Mouse (Mus musculus) 416B (cell line): ENCODE results near the gene Hnrnpr.
A peak's percentile ranks its signal among the peaks of the same experiment; 100 is the strongest.

ENCODE experiments used
- DNase-seq: peaks from one replicate; pipeline ENCODE4 v3.0.0; 2011; ENCODE audit warnings: low read depth

The Hnrnpr gene

DNA sequence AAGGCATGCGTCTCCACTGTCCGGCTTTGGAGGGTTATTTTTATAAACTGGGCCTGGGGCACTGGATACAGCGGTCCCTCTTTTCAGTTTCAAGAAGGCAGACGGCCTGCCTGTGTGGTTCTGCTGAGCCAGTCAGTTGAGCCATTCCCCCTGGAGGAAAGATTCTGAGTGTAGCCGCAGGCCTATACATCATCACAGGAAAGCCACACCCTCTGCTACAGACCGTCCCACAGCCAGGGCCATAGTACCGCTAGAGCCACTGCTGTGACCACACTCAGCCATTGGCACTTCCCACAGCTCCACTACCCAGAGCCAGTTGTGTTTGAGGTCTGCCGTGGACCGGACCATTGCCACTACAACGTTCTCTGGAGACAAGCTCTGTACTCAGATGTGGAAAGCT, 91.1 kb downstream of the Hnrnpr start:
- DNase-seq = peak; percentile 36

DNA sequence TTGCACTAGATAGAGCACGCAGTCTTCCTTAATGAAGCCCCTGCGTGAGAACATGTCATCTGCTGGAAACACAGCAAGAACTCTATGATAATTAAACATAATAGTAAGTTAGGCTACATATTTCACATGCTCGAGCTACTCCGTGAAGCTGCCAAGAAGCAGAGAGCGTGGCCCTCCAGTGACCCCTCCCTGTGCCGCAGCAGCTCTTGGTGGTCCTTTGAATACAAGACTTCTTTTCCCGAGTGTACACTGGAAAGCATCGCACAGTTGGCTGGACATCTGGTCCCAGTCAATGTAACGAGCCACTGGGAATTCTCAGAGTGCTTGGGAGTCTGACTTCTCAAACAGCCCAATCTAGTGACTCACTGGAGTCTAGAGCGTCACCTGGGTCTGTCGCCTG, 97.1 kb downstream of the Hnrnpr start:
- DNase-seq = no peak
